Mouse (Mus musculus): ENCODE measurements around the gene Slit3.

DNA sequence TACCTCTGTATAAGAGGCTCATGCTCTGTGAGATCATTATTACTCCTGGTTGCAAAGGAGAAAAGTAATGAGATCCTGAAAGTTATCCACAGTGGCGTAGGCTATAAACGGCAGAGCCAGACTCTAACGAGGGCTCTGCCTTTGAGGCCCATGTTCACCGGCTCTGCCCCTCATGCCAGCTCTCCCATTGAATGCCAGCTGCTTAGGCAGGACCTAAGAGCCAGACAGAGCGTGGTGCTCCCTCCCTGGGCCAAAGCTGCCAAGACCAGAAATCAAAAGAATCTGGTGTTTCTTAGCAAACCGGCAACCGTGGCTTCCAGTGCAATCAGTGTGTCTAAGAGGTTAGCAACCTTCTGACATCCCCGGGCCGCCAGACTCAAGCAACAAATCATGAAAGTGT, 440.7 kb downstream of the Slit3 start:
- TF ChIP-seq CTCF (IDR thresholded peaks at IDR 0.05; ENCODE audit: borderline replicate concordance, control insufficient read depth, extremely low read depth, insufficient read depth, low read length, poor library complexity) = no peak
- no peak for TF ChIP-seq POLR2A (IDR thresholded peaks at IDR 0.05; ENCODE audit: control insufficient read depth, extremely low read depth, insufficient read depth, low read length, poor library complexity)

Measured in thymus, adult 2 months (tissue).